Mouse (Mus musculus): ENCODE results near the gene Lmf1.

The Lmf1 gene

DNA sequence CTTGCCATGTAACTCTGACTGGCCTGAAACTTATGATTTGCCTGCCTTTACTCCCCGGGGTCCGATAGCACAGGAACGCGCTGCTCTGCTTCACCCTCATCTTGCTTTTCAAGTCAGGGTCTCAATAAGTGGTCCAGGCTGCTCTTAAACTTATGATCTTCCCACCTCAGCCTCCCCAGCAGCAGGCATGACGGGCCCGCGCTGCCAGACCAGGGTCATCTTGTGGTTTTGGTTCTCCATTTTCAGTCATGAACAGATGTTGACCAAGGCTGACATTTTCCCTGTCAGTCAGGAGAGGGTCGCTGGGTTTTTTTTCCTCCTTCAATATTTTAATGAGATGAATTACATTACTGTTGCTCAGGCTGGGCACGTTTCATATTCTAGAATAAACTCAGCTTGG lies 66.8 kb downstream of the Lmf1 start:
- TF ChIP-seq NANOG (IDR thresholded peaks at IDR 0.05; ENCODE audit: borderline replicate concordance, low read length) (no peak), CTCF (conservative IDR thresholded peaks at IDR 0.05; ENCODE audit: low read length) (no peak), POU5F1 (IDR thresholded peaks at IDR 0.05; ENCODE audit: borderline replicate concordance, low read length) (no peak)
- Histone ChIP-seq H3K27me3 (ENCODE audit: insufficient read depth, low read length) (no peaks in the 10 kb centered on the region), H3K4me1 (replicated peaks; ENCODE audit: low read depth, low read length) (peaks cover 12% of the 10 kb centered on the region), H3K9me3 (ENCODE audit: low read length) (no peaks in the 10 kb centered on the region), H3K36me3 (ENCODE audit: insufficient read depth, low read length) (no peaks in the 10 kb centered on the region; the same call in 1 of the 2 replicates), H3K4me3 (replicated peaks; ENCODE audit: low read length) (no peak overlapping the region)

DNA sequence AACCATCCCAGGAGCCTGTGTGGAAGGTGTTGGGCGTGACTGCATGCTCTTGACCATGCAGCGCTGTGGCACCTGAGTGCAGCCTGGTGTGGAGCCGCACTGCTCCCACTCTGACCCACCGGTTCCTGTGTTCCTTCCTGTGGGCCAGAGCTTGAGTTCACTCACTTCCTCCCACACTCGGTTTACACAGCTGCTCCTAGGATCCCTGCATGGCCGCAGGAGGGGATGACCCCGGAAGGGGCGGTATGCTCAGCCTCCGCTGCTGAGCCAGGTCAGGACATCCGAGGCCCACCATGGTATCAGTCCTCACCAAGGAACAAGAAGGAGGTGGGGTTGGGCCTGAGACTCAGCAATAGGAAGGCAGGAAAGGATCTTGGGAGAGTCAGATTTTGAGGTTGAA lies 69.0 kb downstream of the Lmf1 start:
- H3K36me3 ChIP-seq (ENCODE audit: insufficient read depth, low read length) = no peaks in the 10 kb centered on the region; the same call in 1 of the 2 replicates
- TF ChIP-seq POU5F1 (IDR thresholded peaks at IDR 0.05; ENCODE audit: borderline replicate concordance, low read length) (no peak), CTCF (conservative IDR thresholded peaks at IDR 0.05; ENCODE audit: low read length) (no peak), NANOG (IDR thresholded peaks at IDR 0.05; ENCODE audit: borderline replicate concordance, low read length) (no peak)
- H3K4me1 ChIP-seq (replicated peaks; ENCODE audit: low read depth, low read length) = peaks cover 12% of the 10 kb centered on the region

DNA sequence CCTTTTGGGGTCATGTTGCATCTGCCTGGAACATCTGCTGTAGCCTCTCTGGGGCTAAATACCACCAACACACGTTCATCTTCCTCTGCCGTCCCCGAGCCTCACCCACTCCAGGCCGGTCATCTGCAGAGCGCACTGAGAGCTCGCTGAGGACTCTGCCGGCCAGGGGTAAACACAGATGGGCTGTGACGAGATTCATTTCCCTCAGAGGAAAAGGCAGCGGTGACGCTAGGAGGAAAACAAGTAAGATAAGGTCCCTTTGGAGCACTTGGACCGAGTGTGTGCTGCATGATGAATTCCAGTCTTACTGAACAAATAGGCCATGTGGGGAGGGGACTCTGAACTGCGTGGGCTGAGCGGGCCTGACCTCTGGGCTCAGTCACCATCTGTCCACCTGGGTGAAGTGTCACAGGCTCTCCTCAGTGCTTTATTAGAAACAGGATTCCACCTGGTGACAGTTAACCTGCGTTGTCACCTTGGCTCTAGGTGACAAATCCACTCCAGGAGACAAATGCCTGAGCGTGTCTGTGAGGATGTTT lies 69.9 kb downstream of the Lmf1 start:
- Histone ChIP-seq H3K4me3 (replicated peaks; ENCODE audit: low read length) (no peak overlapping the region), H3K9me3 (ENCODE audit: low read length) (no peaks in the 10 kb centered on the region), H3K27me3 (ENCODE audit: insufficient read depth, low read length) (no peaks in the 10 kb centered on the region), H3K36me3 (ENCODE audit: insufficient read depth, low read length) (no peaks in the 10 kb centered on the region; the same call in 1 of the 2 replicates), H3K4me1 (replicated peaks; ENCODE audit: low read depth, low read length) (peaks cover 4% of the 10 kb centered on the region; the same call in 1 of the 2 replicates)
- TF ChIP-seq POU5F1 (IDR thresholded peaks at IDR 0.05; ENCODE audit: borderline replicate concordance, low read length) (no peak), NANOG (IDR thresholded peaks at IDR 0.05; ENCODE audit: borderline replicate concordance, low read length) (no peak), CTCF (conservative IDR thresholded peaks at IDR 0.05; ENCODE audit: low read length) (no peak)

More for the DNA sequence above, 69.0 kb downstream of the Lmf1 start:
- no peak overlapping the region for H3K4me3 ChIP-seq (replicated peaks; ENCODE audit: low read length)
- no peaks in the 10 kb centered on the region for H3K9me3 ChIP-seq (ENCODE audit: low read length)
- H3K27me3 ChIP-seq (ENCODE audit: insufficient read depth, low read length) = no peaks in the 10 kb centered on the region

DNA sequence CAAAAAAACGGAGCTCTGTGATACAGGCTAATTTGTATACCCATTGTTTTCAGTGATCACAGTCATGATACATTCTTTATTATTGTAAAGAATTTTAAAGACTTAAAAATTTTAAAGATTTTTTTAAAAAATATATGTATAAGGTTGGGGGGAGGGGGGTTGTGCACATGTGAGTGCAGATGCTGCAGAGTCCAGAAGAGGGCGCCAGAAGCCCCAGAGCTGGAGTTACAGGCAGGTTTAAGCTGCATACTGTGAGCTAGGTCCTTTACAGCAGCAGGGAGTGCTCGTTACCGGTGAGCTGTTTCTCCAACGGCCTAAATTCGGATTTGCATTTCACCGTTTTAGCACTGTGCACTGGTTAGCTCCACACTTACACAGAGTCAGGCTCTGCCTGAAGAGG lies 71.8 kb downstream of the Lmf1 start:
- no peak overlapping the region for H3K4me3 ChIP-seq (replicated peaks; ENCODE audit: low read length)
- peaks cover 16% of the 10 kb centered on the region for H3K36me3 ChIP-seq (ENCODE audit: insufficient read depth, low read length)
- TF ChIP-seq NANOG (IDR thresholded peaks at IDR 0.05; ENCODE audit: borderline replicate concordance, low read length) (no peak), POU5F1 (IDR thresholded peaks at IDR 0.05; ENCODE audit: borderline replicate concordance, low read length) (no peak), CTCF (conservative IDR thresholded peaks at IDR 0.05; ENCODE audit: low read length) (no peak)
- H3K4me1 ChIP-seq (replicated peaks; ENCODE audit: low read depth, low read length) = peaks cover 8% of the 10 kb centered on the region
- H3K27me3 ChIP-seq (ENCODE audit: insufficient read depth, low read length) = no peaks in the 10 kb centered on the region
- H3K9me3 ChIP-seq (ENCODE audit: low read length) = peaks cover 9% of the 10 kb centered on the region

DNA sequence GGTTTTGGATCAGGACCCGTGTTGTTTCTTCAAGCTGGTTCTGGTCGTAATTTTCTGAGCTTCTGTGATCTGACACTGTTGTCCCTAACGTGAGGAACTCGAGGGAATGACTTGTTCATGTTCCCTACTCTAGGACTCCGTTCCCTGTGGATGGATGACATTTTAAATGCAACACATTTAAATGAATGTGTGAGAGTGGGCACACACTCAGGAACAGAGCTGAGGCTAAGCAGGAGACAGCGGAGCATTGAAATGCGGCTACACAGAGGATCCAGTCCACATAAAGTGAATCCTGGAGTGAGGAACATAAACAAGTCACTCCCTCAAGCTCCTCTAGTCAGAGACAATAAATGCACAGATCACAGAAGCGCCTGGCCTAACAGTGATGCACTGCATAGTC lies 73.4 kb downstream of the Lmf1 start:
- Histone ChIP-seq H3K36me3 (ENCODE audit: insufficient read depth, low read length) (peaks cover 29% of the 10 kb centered on the region), H3K27me3 (ENCODE audit: insufficient read depth, low read length) (no peaks in the 10 kb centered on the region), H3K4me1 (replicated peaks; ENCODE audit: low read depth, low read length) (peaks cover 12% of the 10 kb centered on the region), H3K9me3 (ENCODE audit: low read length) (peaks cover 9% of the 10 kb centered on the region), H3K4me3 (replicated peaks; ENCODE audit: low read length) (no peak overlapping the region)
- no peak for TF ChIP-seq POU5F1 (IDR thresholded peaks at IDR 0.05; ENCODE audit: borderline replicate concordance, low read length)
- no peak for TF ChIP-seq NANOG (IDR thresholded peaks at IDR 0.05; ENCODE audit: borderline replicate concordance, low read length)

DNA sequence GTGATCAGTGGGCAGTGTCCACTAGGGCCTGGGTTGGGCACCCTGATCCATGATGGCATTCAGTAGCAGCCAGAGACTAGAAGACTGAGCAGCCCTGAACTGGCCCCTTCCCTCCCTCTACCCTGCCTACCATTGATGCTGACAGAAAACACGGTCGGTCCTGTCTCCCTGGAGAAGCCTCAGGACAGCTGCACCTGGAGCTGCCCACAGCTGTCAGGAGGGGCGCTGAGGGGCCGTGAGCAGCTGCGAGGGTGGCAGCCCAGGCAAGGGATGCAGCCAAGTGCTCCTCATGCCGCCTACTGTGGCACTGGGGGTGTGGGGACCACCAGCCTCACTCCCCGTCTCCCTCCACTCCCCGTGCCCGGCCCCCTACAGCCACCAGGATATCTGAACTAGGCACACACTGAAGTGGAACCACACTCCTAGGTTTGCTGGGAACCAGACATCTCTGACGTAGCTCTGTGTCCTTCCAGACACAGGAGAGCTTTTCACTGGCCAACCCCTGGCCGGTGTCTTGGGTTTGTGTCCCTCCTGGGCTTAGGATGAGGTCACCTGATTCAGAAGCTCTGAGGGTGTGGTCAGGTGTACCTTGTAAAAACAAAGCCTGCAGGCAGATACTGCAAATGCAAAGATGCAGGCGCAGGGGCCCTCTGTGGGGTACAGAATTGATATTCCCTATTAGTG lies 77.4 kb downstream of the Lmf1 start:
- peaks cover 35% of the 10 kb centered on the region for H3K36me3 ChIP-seq (ENCODE audit: insufficient read depth, low read length)
- H3K9me3 ChIP-seq (ENCODE audit: low read length) = peaks cover 9% of the 10 kb centered on the region
- peaks cover 12% of the 10 kb centered on the region for H3K4me1 ChIP-seq (replicated peaks; ENCODE audit: low read depth, low read length)
- no peak for TF ChIP-seq POU5F1 (IDR thresholded peaks at IDR 0.05; ENCODE audit: borderline replicate concordance, low read length)
- no peak for TF ChIP-seq CTCF (conservative IDR thresholded peaks at IDR 0.05; ENCODE audit: low read length)
- TF ChIP-seq NANOG (IDR thresholded peaks at IDR 0.05; ENCODE audit: borderline replicate concordance, low read length) = no peak
- H3K4me3 ChIP-seq (replicated peaks; ENCODE audit: low read length) = no peak overlapping the region
- no peaks in the 10 kb centered on the region for H3K27me3 ChIP-seq (ENCODE audit: insufficient read depth, low read length)

DNA sequence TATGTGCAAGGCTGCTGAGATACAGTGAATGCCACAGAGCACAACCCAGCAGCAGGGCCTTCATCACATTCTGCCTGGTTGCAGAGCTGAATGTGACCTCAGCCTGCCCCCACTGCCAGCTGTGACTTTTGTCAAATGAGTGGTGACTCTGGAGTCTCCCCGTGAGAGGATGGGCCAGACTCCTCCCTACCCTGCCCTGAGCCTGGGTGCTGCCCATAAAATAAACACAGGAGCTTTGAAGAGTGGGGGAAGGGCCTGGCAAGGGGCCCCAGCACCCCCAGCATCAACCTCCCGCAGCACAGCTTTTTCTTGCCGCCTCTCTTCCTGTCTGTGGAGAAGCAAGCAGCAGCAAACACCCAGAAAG lies 77.9 kb downstream of the Lmf1 start:
- H3K4me1 ChIP-seq (replicated peaks; ENCODE audit: low read depth, low read length) = peaks cover 12% of the 10 kb centered on the region
- no peaks in the 10 kb centered on the region for H3K27me3 ChIP-seq (ENCODE audit: insufficient read depth, low read length)
- TF ChIP-seq POU5F1 (IDR thresholded peaks at IDR 0.05; ENCODE audit: borderline replicate concordance, low read length) (no peak), CTCF (conservative IDR thresholded peaks at IDR 0.05; ENCODE audit: low read length) (no peak), NANOG (IDR thresholded peaks at IDR 0.05; ENCODE audit: borderline replicate concordance, low read length) (no peak)
- peaks cover 35% of the 10 kb centered on the region for H3K36me3 ChIP-seq (ENCODE audit: insufficient read depth, low read length)
- H3K9me3 ChIP-seq (ENCODE audit: low read length) = peaks cover 9% of the 10 kb centered on the region
- H3K4me3 ChIP-seq (replicated peaks; ENCODE audit: low read length) = no peak overlapping the region

DNA sequence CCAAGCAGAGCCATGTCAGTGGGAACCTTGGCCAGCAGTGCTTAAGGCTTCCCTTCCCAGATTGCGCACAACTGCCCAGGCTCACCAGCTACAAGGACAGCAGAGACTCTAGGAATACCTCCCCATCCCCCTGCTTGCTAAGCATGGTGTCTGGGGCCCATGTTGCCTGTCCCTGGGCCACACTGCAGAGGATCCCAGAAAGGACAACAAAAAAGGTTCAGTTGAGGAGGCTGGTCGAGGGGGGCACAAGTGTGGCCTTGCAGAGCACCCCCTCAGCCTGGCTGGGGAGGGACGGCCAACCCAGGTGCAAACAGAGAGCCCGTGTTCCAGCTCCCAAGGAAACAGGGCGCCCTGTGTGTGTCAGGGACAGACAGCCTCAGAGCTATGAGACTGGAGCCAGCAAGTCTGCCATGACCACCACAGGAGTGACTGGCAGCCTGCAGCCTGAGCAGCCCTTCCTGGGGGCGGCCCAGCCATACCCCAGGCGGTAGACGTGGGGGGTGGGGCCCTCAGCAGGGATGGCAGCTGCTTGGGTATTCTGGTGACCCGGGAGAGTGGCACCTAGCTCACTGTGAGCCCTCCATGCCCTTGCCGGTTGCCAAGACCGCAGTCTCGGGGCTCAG lies 84.4 kb downstream of the Lmf1 start:
- H3K9me3 ChIP-seq (ENCODE audit: low read length) = no peaks in the 10 kb centered on the region
- H3K36me3 ChIP-seq (ENCODE audit: insufficient read depth, low read length) = 0 out of 2 replicates have a peak, but pooled peaks cover 7% of the 10 kb centered on the region
- H3K27me3 ChIP-seq (ENCODE audit: insufficient read depth, low read length) = peaks cover 4% of the 10 kb centered on the region; the same call in 1 of the 2 replicates
- TF ChIP-seq NANOG (IDR thresholded peaks at IDR 0.05; ENCODE audit: borderline replicate concordance, low read length) (no peak), POU5F1 (IDR thresholded peaks at IDR 0.05; ENCODE audit: borderline replicate concordance, low read length) (no peak), CTCF (conservative IDR thresholded peaks at IDR 0.05; ENCODE audit: low read length) (no peak)
- no peak overlapping the region for H3K4me3 ChIP-seq (replicated peaks; ENCODE audit: low read length)
- H3K4me1 ChIP-seq (replicated peaks; ENCODE audit: low read depth, low read length) = peaks cover 21% of the 10 kb centered on the region

Measured in E14TG2a.4 (cell line).